Mouse (Mus musculus) heart, postnatal 10 days (tissue): ENCODE measurements around the gene Plcd4. TPM values are rescaled to one million over a fixed set of nuclear protein-coding genes. Genes with fewer than 3 reads are reported as not detected.

Experiments
- DNase-seq, 2 experiments: peaks; one replicate each; pipeline ENCODE4 v3.0.0; 2021
- intact Hi-C: fragments of 180-260 bp; cut with DNase I; formaldehyde crosslinking; loops from one replicate; pipeline ENCODE4 v1.15.1; 2025
- microRNA-seq, 2 experiments: library from miRNA; unstranded; fragments of <30 nt; microRNA quantifications; one replicate each; pipeline ENCODE4 v1.2.0; 2022
- total RNA-seq, 2 experiments: library from RNA; stranded (reverse); gene quantifications; 2 replicates each; pipeline ENCODE4 v1.2.3; 2021

Plcd4 gene
- total RNA-seq, 2 experiments from 2014 or later, result not detected

DNA sequence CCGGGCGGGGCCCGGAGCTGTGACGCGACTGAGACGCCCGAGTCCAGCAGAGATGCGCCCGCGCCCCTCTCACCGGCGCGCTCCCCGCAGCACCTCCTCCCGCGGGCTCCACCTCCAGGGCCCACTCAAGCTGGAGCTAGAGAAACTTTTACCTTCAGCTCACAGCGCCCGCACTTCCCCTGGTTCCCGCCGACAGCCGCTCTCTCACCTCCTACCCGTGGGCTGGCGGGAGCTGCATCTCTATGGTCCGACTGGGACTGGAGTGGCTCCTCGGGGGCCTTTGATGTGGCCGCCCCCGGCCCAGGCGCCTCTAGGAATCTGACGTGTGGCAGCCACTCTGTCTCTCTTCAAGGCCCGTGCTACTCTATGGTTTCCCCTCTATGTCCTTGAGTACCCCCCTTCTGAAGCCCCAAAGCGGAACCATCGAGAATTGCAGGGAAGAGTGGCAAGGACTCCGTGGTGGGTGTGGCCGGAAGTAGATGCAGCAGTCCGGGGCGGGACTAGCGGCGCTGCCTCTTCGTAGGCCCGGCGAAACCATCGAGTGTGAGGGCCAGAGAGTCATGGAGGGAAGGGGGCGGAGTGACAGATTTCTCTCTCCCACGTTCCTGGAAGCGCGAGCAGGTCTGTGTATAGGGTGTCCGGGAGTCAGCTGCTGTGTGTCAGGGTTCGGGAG lies 45.2 kb downstream of the Plcd4 start, which contains the start of the genes Zfp142 and Bcs1l:
Gene Zfp142, minus strand, starts transcription at position 474 of the 673 bp plus-strand sequence.
Gene Bcs1l, plus strand, starts transcription at position 517 of the 673 bp plus-strand sequence.
- DNase-seq, result peak; percentile 99 to 100
- intact Hi-C loops, result loop anchor here (5.0 kb wide), 1 partner anchor 81 kb away; the partner anchor contains the start of gene Cnot9

DNA sequence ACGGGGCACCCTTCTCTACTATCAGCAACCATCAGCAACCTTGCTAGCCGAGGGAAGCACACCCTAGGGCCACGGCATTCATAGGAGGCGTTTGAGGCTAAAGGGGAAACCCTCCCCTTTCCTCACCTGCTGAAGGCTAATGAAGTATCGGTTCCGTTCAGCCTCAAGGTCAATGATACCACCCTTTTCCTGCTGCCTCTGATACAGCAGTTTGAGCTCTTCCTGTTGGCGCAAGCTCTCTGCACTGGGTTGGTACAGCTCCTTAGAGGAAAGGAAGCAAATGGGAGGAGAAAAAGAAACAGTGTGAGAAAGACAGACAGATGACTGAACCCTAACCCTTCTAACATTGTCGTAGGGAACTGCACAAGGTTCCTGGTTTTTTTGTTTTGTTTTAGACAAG lies 51.7 kb downstream of the Plcd4 start:
- no peak for DNase-seq
- intact Hi-C loops, result no loop called here

DNA sequence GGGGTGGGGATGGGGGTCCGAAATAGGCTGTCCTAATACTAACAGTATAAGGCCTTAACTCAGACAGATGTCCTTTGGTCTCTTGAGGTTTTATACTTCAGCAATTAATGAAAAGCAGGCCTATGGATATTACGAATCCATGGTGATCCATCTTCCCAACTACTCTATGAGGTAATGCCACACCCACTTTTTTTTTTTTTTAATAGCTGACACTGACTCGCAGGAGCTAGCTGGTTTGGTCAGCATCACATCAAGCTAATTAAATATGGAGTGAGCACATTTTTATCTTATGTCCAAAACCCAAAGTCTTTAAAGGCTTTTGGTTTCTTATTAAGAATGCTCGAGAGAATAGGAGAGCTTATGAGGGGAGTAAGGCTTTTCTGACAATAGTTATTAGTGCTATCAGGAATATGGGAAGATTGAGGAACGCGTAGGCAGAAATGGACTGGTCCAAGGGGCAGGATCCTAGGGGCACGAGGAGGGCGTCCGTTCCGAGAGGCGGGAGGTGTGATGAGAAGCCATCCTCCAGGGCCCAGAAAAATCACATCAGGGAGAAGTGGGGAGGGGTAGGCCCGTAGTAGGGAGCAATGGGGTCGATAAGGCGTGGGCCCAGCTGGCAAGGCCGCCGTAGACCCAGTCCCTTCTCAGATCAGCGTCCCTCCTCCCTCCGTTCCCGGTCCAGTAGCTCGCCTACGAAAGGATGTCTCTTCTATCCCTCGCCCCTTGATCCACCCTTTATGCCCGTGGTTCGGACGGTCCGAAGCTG lies 58.0 kb downstream of the Plcd4 start:
- intact Hi-C loops, result no loop called here
- DNase-seq, result no peak

DNA sequence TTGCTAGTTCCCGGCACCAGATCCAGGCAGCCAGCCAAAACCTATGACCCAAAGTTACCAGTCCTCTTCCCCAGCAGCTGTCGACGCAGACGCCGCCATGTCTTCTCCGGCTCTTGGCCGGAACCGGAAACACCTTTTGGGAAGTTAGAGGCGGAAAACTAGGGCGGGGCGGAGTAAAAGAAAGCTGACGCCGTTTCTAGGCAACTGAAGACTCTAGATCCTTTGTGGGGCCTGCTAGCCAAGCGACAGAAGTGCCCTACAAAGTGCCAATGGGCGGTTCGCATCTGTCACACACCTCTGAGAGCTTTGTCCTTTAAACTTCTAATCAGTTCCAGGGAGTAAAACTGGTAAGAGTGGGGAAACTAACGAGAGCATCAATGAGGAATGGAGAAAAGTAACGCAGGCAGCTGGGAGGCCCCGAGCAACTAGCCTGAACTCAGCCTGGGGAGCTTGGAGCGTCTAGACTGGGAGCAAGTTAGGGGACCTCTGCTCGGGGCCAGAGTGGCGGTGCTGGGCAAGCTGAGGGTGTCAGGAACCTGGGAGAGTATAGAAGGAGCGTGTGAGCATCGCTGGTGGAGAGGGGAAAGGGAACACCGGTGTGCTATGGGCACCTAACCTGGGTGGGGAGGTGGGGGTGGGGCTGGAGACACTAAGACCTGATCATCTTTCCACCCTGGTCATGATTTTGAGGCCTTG lies 58.7 kb downstream of the Plcd4 start, which contains the start of the genes Rnf25 and Stk36:
Gene Rnf25, minus strand, starts transcription at position 131 of the 696 bp plus-strand sequence.
Gene Stk36, plus strand, starts transcription at position 179 of the 696 bp plus-strand sequence.
- peak; percentile 90 to 91 for DNase-seq
- intact Hi-C loops, result no loop called here

Small RNA genes lying within 50 kb of the gene (microRNA-seq; reads per million reads assigned to microRNA genes)
- 0 reads per million in 2 experiments for gene Gm25035

Other genes starting within 250 kb of the Plcd4 start
- gene Tmbim1, start 237.3 kb upstream of the Plcd4 start, total RNA-seq, result 10 to 100 TPM; 43.2 to 45.8 TPM
- under 1 TPM; 0.29 to 0.45 TPM for gene Catip, start 180.8 kb upstream of the Plcd4 start, total RNA-seq
- 1 to 10 TPM; 1.2 to 3.7 TPM for gene Slc11a1, start 167.7 kb upstream of the Plcd4 start, total RNA-seq
- 100 to 1,000 TPM; 117 to 122 TPM for gene Ctdsp1, start 151.4 kb upstream of the Plcd4 start, total RNA-seq
- gene Vil1, start 133.5 kb upstream of the Plcd4 start, total RNA-seq, result 1 to 10 TPM; 1.1 to 1.2 TPM
- gene Cnot9, start 36.8 kb upstream of the Plcd4 start, total RNA-seq, result 10 to 100 TPM; 20.8 to 22.4 TPM
- 10 to 100 TPM; 13.6 to 18.5 TPM for gene Usp37, start 1.4 kb downstream of the Plcd4 start, total RNA-seq
- 10 to 100 TPM; 12.9 to 13.2 TPM for gene Zfp142, start 45.4 kb downstream of the Plcd4 start, total RNA-seq
- 10 to 100 TPM; 20.3 to 24.9 TPM for gene Bcs1l, start 45.4 kb downstream of the Plcd4 start, total RNA-seq
- 10 to 100 TPM; 21.6 to 27.7 TPM for gene Rnf25, start 58.5 kb downstream of the Plcd4 start, total RNA-seq
- gene Stk36, start 58.6 kb downstream of the Plcd4 start, total RNA-seq, result 1 to 10 TPM; 1.5 to 2.0 TPM
- 10 to 100 TPM; 17.3 TPM for gene Ttll4, start 118.9 kb downstream of the Plcd4 start, total RNA-seq
- 10 to 100 TPM; 10.7 to 11.0 TPM for gene Cyp27a1, start 170.7 kb downstream of the Plcd4 start, total RNA-seq
- 1 to 10 TPM; 1.7 to 2.1 TPM for gene Prkag3, start 206.3 kb downstream of the Plcd4 start, total RNA-seq
- gene Wnt6, start 229.0 kb downstream of the Plcd4 start, total RNA-seq, result under 1 TPM; 0.17 to 0.60 TPM
- gene Wnt10a, start 248.6 kb downstream of the Plcd4 start, total RNA-seq, result not detected